Mouse (Mus musculus): Measurements from ENCODE around the gene Xlr5c. TPM values are rescaled to one million over a fixed set of nuclear protein-coding genes. Genes with fewer than 3 reads are reported as not detected.
"Not testable (repeated sequence)": the region's sequence is repeated elsewhere in the genome, so short reads cannot be mapped to it uniquely, and the experiment has no call there.

Xlr5c gene
- polyA plus RNA-seq, 1 experiment from 2014 or later, result not detected

- H3K9ac ChIP-seq; H3K4me3 ChIP-seq (replicated peaks); ATAC-seq (ENCODE audit: insufficient read depth); H3K9me3 ChIP-seq (replicated peaks); H3K27ac ChIP-seq (replicated peaks); H3K4me2 ChIP-seq; H3K36me3 ChIP-seq (replicated peaks); H3K27me3 ChIP-seq; H3K4me1 ChIP-seq (replicated peaks): not testable (repeated sequence)
- WGBS (ENCODE audit: insufficient replicate concordance), result 45% methylated on average over 14 of the region's 14 CpGs
Measured at GRCm38 (mm10) chrX:73242821-73243325, 49.9 kb downstream of the Xlr5c start, which contains the start of gene Xlr4c. Xlr4c (minus strand) TSS chrX:73243130.

Other genes starting within 250 kb of the Xlr5c start
- gene Pnma3, start 228.2 kb downstream of the Xlr5c start, polyA plus RNA-seq (2015; fragmentation: Nextera tagmentation; extraction: Ambion mirVana), result not detected in 2 replicates
- gene Xlr4a, start 210.5 kb downstream of the Xlr5c start, polyA plus RNA-seq (2015; fragmentation: Nextera tagmentation; extraction: Ambion mirVana), result 0.68 and 1.4 TPM in 2 replicates
- gene Xlr3a, start 195.9 kb downstream of the Xlr5c start, polyA plus RNA-seq (2015; fragmentation: Nextera tagmentation; extraction: Ambion mirVana), result 2.4 and 3.2 TPM in 2 replicates
- 0.12 and 0.17 TPM in 2 replicates for gene Gm14685, start 175.9 kb downstream of the Xlr5c start, polyA plus RNA-seq (2015; fragmentation: Nextera tagmentation; extraction: Ambion mirVana)
- gene Xlr5b, start 144.2 kb downstream of the Xlr5c start, polyA plus RNA-seq (2015; fragmentation: Nextera tagmentation; extraction: Ambion mirVana), result not detected in 2 replicates
- gene DXBay18, start 143.5 kb downstream of the Xlr5c start, polyA plus RNA-seq (2015; fragmentation: Nextera tagmentation; extraction: Ambion mirVana), result 0.12 and 0.28 TPM in 2 replicates
- not detected in 2 replicates for gene Spin2d, start 116.0 kb downstream of the Xlr5c start, polyA plus RNA-seq (2015; fragmentation: Nextera tagmentation; extraction: Ambion mirVana)
- gene Xlr3b, start 100.8 kb downstream of the Xlr5c start, polyA plus RNA-seq (2015; fragmentation: Nextera tagmentation; extraction: Ambion mirVana), result 2.1 and 2.2 TPM in 2 replicates
- gene Xlr4b, start 78.6 kb downstream of the Xlr5c start, polyA plus RNA-seq (2015; fragmentation: Nextera tagmentation; extraction: Ambion mirVana), result 1.4 and 1.7 TPM in 2 replicates
- 3.2 and 3.5 TPM in 2 replicates for gene F8a, start 64.7 kb downstream of the Xlr5c start, polyA plus RNA-seq (2015; fragmentation: Nextera tagmentation; extraction: Ambion mirVana)
- 0.26 and 0.71 TPM in 2 replicates for gene Xlr4c, start 49.8 kb downstream of the Xlr5c start, polyA plus RNA-seq (2015; fragmentation: Nextera tagmentation; extraction: Ambion mirVana)
- gene Xlr3c, start 27.6 kb downstream of the Xlr5c start, polyA plus RNA-seq (2015; fragmentation: Nextera tagmentation; extraction: Ambion mirVana), result 0.08 TPM in 1 of 2 replicates, not detected in the other
- not detected in 2 replicates for gene Xlr5a, start within 50 bp of the Xlr5c start, polyA plus RNA-seq (2015; fragmentation: Nextera tagmentation; extraction: Ambion mirVana)
- not detected in 2 replicates for gene Gm45015, start 43.9 kb upstream of the Xlr5c start, polyA plus RNA-seq (2015; fragmentation: Nextera tagmentation; extraction: Ambion mirVana)
- gene Zfp275, start 49.6 kb upstream of the Xlr5c start, polyA plus RNA-seq (2015; fragmentation: Nextera tagmentation; extraction: Ambion mirVana), result 2.2 and 2.5 TPM in 2 replicates
- not detected in 2 replicates for gene Gm18336, start 105.8 kb upstream of the Xlr5c start, polyA plus RNA-seq (2015; fragmentation: Nextera tagmentation; extraction: Ambion mirVana)
- gene Zfp92, start 118.1 kb upstream of the Xlr5c start, polyA plus RNA-seq (2015; fragmentation: Nextera tagmentation; extraction: Ambion mirVana), result not detected in 2 replicates
- gene Trex2, start 142.4 kb upstream of the Xlr5c start, polyA plus RNA-seq (2015; fragmentation: Nextera tagmentation; extraction: Ambion mirVana), result not detected in 2 replicates
- 41.6 and 42.1 TPM in 2 replicates for gene Haus7, start 166.1 kb upstream of the Xlr5c start, polyA plus RNA-seq (2015; fragmentation: Nextera tagmentation; extraction: Ambion mirVana)
- gene Bgn, start 190.6 kb upstream of the Xlr5c start, polyA plus RNA-seq (2015; fragmentation: Nextera tagmentation; extraction: Ambion mirVana), result 10.0 and 12.4 TPM in 2 replicates
- gene Atp2b3, start 210.1 kb upstream of the Xlr5c start, polyA plus RNA-seq (2015; fragmentation: Nextera tagmentation; extraction: Ambion mirVana), result 0.05 TPM in 1 of 2 replicates, not detected in the other

All from liver, embryonic 15.5 days (tissue).